Mouse (Mus musculus): ENCODE data around the gene Arhgef38. TPM values are rescaled to one million over a fixed set of nuclear protein-coding genes. Genes with fewer than 3 reads are reported as not detected.
A peak's percentile ranks its signal among the peaks of the same experiment; 100 is the strongest.

The Arhgef38 gene
- polyA plus RNA-seq, 1 experiment from 2014 or later = 0.04 TPM

DNA sequence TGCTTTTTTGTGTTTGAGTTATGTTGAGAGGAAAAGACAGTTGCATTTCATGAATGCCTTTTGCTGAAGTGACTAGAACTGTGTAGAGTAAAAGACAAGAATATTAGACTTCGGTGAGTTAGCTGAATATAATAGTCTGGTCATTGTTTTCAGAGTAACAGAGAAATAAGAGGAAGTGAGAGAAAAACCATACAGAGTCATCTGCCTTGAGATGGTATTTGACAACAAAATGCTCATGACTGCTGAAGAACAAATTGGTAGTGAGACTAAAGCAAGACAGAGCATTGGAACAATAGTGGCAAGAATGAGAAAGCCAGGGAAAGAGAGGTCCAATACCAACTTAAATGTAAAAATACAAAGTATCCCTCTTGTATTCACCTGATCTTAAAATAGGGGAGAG lies 141.8 kb downstream of the Arhgef38 start:
- Histone ChIP-seq H3K36me3 (ENCODE audit: control insufficient read depth, insufficient read depth, low read length) (peaks cover 12% of the 10 kb centered on the region), H3K4me1 (ENCODE audit: control insufficient read depth, insufficient read depth, low read length) (peaks cover 8% of the 10 kb centered on the region; the same call in 1 of the 2 replicates), H3K9me3 (replicated peaks; ENCODE audit: control insufficient read depth, low read length) (no peaks in the 10 kb centered on the region), H3K27ac (ENCODE audit: low read depth, low read length) (no peak overlapping the region), H3K27me3 (replicated peaks; ENCODE audit: control insufficient read depth, insufficient read depth, low read length) (no peaks in the 10 kb centered on the region), H3K4me3 (ENCODE audit: low read depth, low read length) (peak overlapping the region; percentile 98), H3K9ac (ENCODE audit: low read length) (0 out of 2 replicates have a peak overlapping the region, but pooled peaks have one; percentile 95), H3K4me2 (ENCODE audit: low read length) (peak overlapping the region; percentile 48)
- DNase-seq (ENCODE audit: low spot score) (no peak), ATAC-seq (no peak)
- WGBS = 80% methylated on average over 1 of the region's 1 CpGs

DNA sequence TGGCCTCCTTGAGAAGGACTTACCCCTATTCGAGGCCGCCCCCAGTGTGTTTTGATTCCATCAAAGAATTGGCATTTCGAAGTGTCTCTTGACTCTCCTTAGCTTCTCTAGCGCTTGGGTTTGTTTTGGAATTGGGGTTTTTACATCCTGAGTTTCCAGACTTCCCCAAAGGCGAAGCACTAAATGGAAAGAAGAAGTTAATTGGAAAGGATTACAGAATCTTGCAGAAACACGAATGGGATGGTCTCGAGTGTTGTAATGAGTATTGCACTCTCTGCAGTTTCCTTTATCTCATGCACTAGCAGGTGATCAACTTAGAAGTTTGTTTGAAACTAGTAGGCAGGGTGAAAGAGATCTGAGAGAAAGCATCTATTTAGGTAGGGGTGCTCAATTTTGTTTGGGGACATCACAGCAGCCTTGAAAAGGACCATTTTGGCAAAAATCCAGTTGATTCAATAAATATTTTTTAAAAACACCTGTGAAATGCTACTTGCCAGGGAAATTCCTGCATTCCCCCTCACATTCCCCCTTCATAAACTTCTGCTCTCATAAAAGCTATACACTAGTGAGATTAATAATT lies 142.4 kb downstream of the Arhgef38 start:
- Histone ChIP-seq H3K27ac (ENCODE audit: low read depth, low read length) (peak overlapping the region; percentile 97), H3K9me3 (replicated peaks; ENCODE audit: control insufficient read depth, low read length) (no peaks in the 10 kb centered on the region), H3K4me3 (ENCODE audit: low read depth, low read length) (peak overlapping the region; percentile 98), H3K4me2 (ENCODE audit: low read length) (peak overlapping the region; percentile 48), H3K27me3 (replicated peaks; ENCODE audit: control insufficient read depth, insufficient read depth, low read length) (no peaks in the 10 kb centered on the region), H3K36me3 (ENCODE audit: control insufficient read depth, insufficient read depth, low read length) (peaks cover 8% of the 10 kb centered on the region), H3K9ac (ENCODE audit: low read length) (peak overlapping the region; percentile 95), H3K4me1 (ENCODE audit: control insufficient read depth, insufficient read depth, low read length) (peaks cover 8% of the 10 kb centered on the region; the same call in 1 of the 2 replicates)
- WGBS = under 1% methylated on average over 7 of the region's 7 CpGs
- DNase-seq (ENCODE audit: low spot score) (no peak), ATAC-seq (0 out of 2 replicates have a peak, but pooled peaks have one; percentile 0)

DNA sequence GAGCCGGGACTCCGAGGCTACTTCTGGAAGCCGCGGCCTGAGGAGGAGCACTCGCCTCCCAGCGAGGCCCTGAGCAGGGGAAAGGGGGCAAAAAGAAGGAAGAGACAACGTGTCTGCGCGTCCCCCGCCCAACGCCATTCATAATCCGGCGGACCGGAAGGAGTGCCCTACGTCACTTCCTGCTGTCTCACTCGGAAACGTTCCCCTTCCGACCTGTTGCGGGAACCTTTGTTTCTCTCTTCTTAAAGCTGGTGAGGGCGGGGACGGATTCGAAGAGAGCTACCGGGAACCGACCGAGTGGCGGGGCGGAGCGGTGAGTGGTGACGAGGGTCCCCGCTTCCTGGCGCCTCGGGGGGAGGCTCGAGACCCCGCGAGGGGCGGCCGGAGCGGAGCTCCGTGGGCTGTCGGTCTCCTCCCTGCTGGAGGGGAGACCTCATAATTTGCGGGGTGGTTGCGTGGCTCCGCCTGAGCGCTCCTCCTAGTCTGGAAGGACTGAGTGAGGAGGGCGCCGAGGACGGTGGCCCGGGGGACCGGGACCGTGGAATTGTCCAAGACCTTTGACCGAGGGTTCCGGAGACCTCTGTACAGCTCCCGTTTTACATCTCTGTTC lies 143.0 kb downstream of the Arhgef38 start, which contains the start of the genes Ints12 and Gstcd:
Gene Ints12 (plus strand): TSS at position 177 of the 610 bp plus-strand sequence.
Gene Gstcd (minus strand): TSS at position 370 of the 610 bp plus-strand sequence.
- Histone ChIP-seq H3K27me3 (replicated peaks; ENCODE audit: control insufficient read depth, insufficient read depth, low read length) (no peaks in the 10 kb centered on the region), H3K4me1 (ENCODE audit: control insufficient read depth, insufficient read depth, low read length) (peaks cover 8% of the 10 kb centered on the region; the same call in 1 of the 2 replicates), H3K9ac (ENCODE audit: low read length) (peak within 1 kb of the TSS; percentile 95), H3K4me2 (ENCODE audit: low read length) (peak within 1 kb of the TSS; percentile 63), H3K4me3 (ENCODE audit: low read depth, low read length) (peak within 1 kb of the TSS; percentile 98), H3K36me3 (ENCODE audit: control insufficient read depth, insufficient read depth, low read length) (peaks cover 2% of the 10 kb centered on the region; the same call in 1 of the 2 replicates), H3K27ac (ENCODE audit: low read depth, low read length) (peak within 1 kb of the TSS; percentile 97), H3K9me3 (replicated peaks; ENCODE audit: control insufficient read depth, low read length) (no peaks in the 10 kb centered on the region)
- ATAC-seq (peak; percentile 98), DNase-seq (ENCODE audit: low spot score) (peak; percentile 98)
- under 1% methylated on average over 52 of the region's 53 CpGs for WGBS

GRCm38 (mm10) chr3:133091121-133091663 lies 143.6 kb downstream of the Arhgef38 start:
- ATAC-seq = peak; percentile 83
- H3K27me3 ChIP-seq (replicated peaks; ENCODE audit: control insufficient read depth, insufficient read depth, low read length) = no peaks in the 10 kb centered on the region
- peak overlapping the region; percentile 98 for H3K4me3 ChIP-seq (ENCODE audit: low read depth, low read length)
- peak overlapping the region; percentile 63 for H3K4me2 ChIP-seq (ENCODE audit: low read length)
- under 1% methylated on average over 44 of the region's 44 CpGs for WGBS
- H3K9me3 ChIP-seq (replicated peaks; ENCODE audit: control insufficient read depth, low read length) = no peaks in the 10 kb centered on the region
- peak overlapping the region; percentile 95 for H3K9ac ChIP-seq (ENCODE audit: low read length)
- peak overlapping the region; percentile 97 for H3K27ac ChIP-seq (ENCODE audit: low read depth, low read length)
- H3K36me3 ChIP-seq (ENCODE audit: control insufficient read depth, insufficient read depth, low read length) = no peaks in the 10 kb centered on the region
- peak; percentile 48 for DNase-seq (ENCODE audit: low spot score)
- H3K4me1 ChIP-seq (ENCODE audit: control insufficient read depth, insufficient read depth, low read length) = peaks cover 8% of the 10 kb centered on the region; the same call in 1 of the 2 replicates

GRCm38 (mm10) chr3:133090247-133091120 lies 144.3 kb downstream of the Arhgef38 start:
- 5% methylated on average over 11 of the region's 11 CpGs for whole genome bisulfite sequencing
- H3K9ac ChIP-seq (ENCODE audit: low read length) = peak overlapping the region; percentile 95
- H3K4me1 ChIP-seq (ENCODE audit: control insufficient read depth, insufficient read depth, low read length) = peaks cover 8% of the 10 kb centered on the region; the same call in 1 of the 2 replicates
- H3K9me3 ChIP-seq (replicated peaks; ENCODE audit: control insufficient read depth, low read length) = no peaks in the 10 kb centered on the region
- no peak for ATAC-seq
- H3K4me3 ChIP-seq (ENCODE audit: low read depth, low read length) = peak overlapping the region; percentile 98
- no peak for DNase-seq (ENCODE audit: low spot score)
- H3K27me3 ChIP-seq (replicated peaks; ENCODE audit: control insufficient read depth, insufficient read depth, low read length) = no peaks in the 10 kb centered on the region
- peak overlapping the region; percentile 63 for H3K4me2 ChIP-seq (ENCODE audit: low read length)
- H3K36me3 ChIP-seq (ENCODE audit: control insufficient read depth, insufficient read depth, low read length) = no peaks in the 10 kb centered on the region
- peak overlapping the region; percentile 97; the same call in 1 of the 2 replicates for H3K27ac ChIP-seq (ENCODE audit: low read depth, low read length)

- Histone ChIP-seq H3K4me2 (ENCODE audit: low read length) (no peak overlapping the region), H3K27me3 (replicated peaks; ENCODE audit: control insufficient read depth, insufficient read depth, low read length) (no peaks in the 10 kb centered on the region), H3K36me3 (ENCODE audit: control insufficient read depth, insufficient read depth, low read length) (peaks cover 33% of the 10 kb centered on the region), H3K4me3 (ENCODE audit: low read depth, low read length) (no peak overlapping the region), H3K27ac (ENCODE audit: low read depth, low read length) (no peak overlapping the region), H3K9me3 (replicated peaks; ENCODE audit: control insufficient read depth, low read length) (no peaks in the 10 kb centered on the region), H3K4me1 (ENCODE audit: control insufficient read depth, insufficient read depth, low read length) (0 out of 2 replicates have a peak, but pooled peaks cover 2% of the 10 kb centered on the region), H3K9ac (ENCODE audit: low read length) (no peak overlapping the region)
- WGBS = 73% methylated on average over 3 of the region's 3 CpGs
- DNase-seq (ENCODE audit: low spot score) (peak; percentile 85), ATAC-seq (peak; percentile 81)
Observed at GRCm38 (mm10) chr3:133085858-133086257, 148.9 kb downstream of the Arhgef38 start.

DNA sequence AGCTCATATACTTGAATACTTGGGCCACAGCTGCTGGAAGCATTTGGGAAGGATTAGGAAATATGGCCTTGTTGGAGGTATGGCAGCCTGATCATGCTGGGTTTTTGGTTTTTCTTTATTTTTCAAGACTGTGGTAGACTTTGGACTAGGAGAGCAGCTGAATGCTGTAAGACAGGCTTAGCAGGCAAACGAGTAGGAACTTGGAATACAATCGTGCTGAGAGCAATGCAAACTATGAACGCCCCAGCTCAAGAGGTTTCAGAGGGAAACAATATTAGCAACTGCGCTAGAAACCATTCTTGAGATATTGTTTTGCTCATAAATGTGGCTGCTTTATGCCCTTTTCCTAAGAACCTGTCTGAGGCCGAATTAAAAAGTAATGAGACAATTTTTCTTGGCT lies 152.0 kb downstream of the Arhgef38 start:
- no peak overlapping the region for H3K27ac ChIP-seq (ENCODE audit: low read depth, low read length)
- H3K4me2 ChIP-seq (ENCODE audit: low read length) = no peak overlapping the region
- 89% methylated on average over 5 of the region's 5 CpGs for WGBS
- no peak overlapping the region for H3K4me3 ChIP-seq (ENCODE audit: low read depth, low read length)
- no peak overlapping the region for H3K9ac ChIP-seq (ENCODE audit: low read length)
- no peaks in the 10 kb centered on the region for H3K9me3 ChIP-seq (replicated peaks; ENCODE audit: control insufficient read depth, low read length)
- H3K36me3 ChIP-seq (ENCODE audit: control insufficient read depth, insufficient read depth, low read length) = peaks cover 42% of the 10 kb centered on the region
- no peaks in the 10 kb centered on the region for H3K4me1 ChIP-seq (ENCODE audit: control insufficient read depth, insufficient read depth, low read length)
- DNase-seq (ENCODE audit: low spot score) = no peak
- no peaks in the 10 kb centered on the region for H3K27me3 ChIP-seq (replicated peaks; ENCODE audit: control insufficient read depth, insufficient read depth, low read length)
- no peak for ATAC-seq

DNA sequence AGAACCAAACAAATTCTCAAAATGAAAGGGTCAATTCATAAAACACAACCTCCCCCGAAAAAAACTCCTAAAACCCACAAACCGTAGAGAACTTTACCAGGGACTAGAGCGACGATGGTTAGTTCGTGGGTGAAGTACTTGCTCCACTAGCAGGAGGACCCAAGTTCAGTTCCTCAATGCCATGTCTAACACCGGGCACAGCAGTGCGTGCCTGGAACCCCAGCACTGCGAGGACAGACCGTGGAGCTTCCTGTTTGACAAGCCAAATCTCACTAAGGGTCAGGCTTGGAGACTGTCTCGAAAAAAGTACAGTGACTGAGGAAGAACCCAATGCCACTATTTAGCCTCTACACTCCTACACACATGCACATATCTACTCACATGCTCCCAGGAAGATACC lies 159.2 kb downstream of the Arhgef38 start:
- H3K4me3 ChIP-seq (ENCODE audit: low read depth, low read length) = no peak overlapping the region

More for the DNA sequence above, 159.2 kb downstream of the Arhgef38 start:
- Histone ChIP-seq H3K9me3 (replicated peaks; ENCODE audit: control insufficient read depth, low read length) (no peaks in the 10 kb centered on the region), H3K27me3 (replicated peaks; ENCODE audit: control insufficient read depth, insufficient read depth, low read length) (no peaks in the 10 kb centered on the region), H3K4me1 (ENCODE audit: control insufficient read depth, insufficient read depth, low read length) (no peaks in the 10 kb centered on the region), H3K4me2 (ENCODE audit: low read length) (no peak overlapping the region), H3K9ac (ENCODE audit: low read length) (no peak overlapping the region), H3K27ac (ENCODE audit: low read depth, low read length) (no peak overlapping the region), H3K36me3 (ENCODE audit: control insufficient read depth, insufficient read depth, low read length) (peaks cover 16% of the 10 kb centered on the region)
- 97% methylated on average over 10 of the region's 10 CpGs for WGBS
- no peak for DNase-seq (ENCODE audit: low spot score)
- no peak for ATAC-seq

Measured in forebrain, embryonic 14.5 days (tissue).